Mouse (Mus musculus) liver, postnatal 0 days (tissue): ENCODE data around the gene Rdh1.

Experiments used
- CTCF ChIP-seq: sonication (generic); IDR thresholded peaks from 2 replicates; pipeline ENCODE4 v1.5.1; 2016; ENCODE audit warnings: antibody characterized with exemption, low read depth
- EP300 ChIP-seq: IDR thresholded peaks from 2 replicates; pipeline ENCODE4 v1.6.1; 2016; ENCODE audit warnings: antibody characterized with exemption, low read depth, mild to moderate bottlenecking

- TF ChIP-seq CTCF: no peak
- TF ChIP-seq EP300: no peak
These were observed 37.7 kb upstream of the Rdh1 start for GRCm38 (mm10) chr10:127721671-127722418.
